Mouse (Mus musculus) erythroblast, embryonic 14.5 days (primary cell): ENCODE results near the gene Itpr3.

ENCODE experiments used
- GATA1 ChIP-seq: IDR thresholded peaks from 2 replicates; pipeline ENCODE4 v1.6.1; 2012; ENCODE audit warnings: low read length, inconsistent platforms, mixed read lengths
- TAL1 ChIP-seq: IDR thresholded peaks from 3 replicates; pipeline ENCODE4 v1.6.1; 2012; ENCODE audit warnings: low read length, inconsistent platforms, mixed read lengths

- TF ChIP-seq GATA1 (no peak), TAL1 (no peak)
Observed at GRCm38 (mm10) chr17:27078499-27078898, 21.4 kb downstream of the Itpr3 start.
